Mouse (Mus musculus): ENCODE data around the gene Gm21964. TPM values are rescaled to one million over a fixed set of nuclear protein-coding genes. Genes with fewer than 3 reads are reported as not detected.

The Gm21964 gene
- polyA plus RNA-seq (2015; fragmentation: Nextera tagmentation; extraction: Ambion mirVana) = not detected in 2 replicates

- Histone ChIP-seq H3K4me1 (no peaks in the 10 kb centered on the region), H3K4me2 (no peak within 1 kb of the TSS), H3K4me3 (replicated peaks) (no peak within 1 kb of the TSS), H3K27me3 (no peaks in the 10 kb centered on the region), H3K27ac (no peak within 1 kb of the TSS), H3K9me3 (replicated peaks) (no peaks in the 10 kb centered on the region), H3K36me3 (no peaks in the 10 kb centered on the region), H3K9ac (no peak within 1 kb of the TSS)
- WGBS = 86% methylated on average over 12 of the region's 12 CpGs
- no peak for ATAC-seq (replicated peaks; ENCODE audit: low FRiP score)
Observed at GRCm38 (mm10) chr8:110100907-110101306, at the start of gene Gm21964. TSS of gene Gm21964 (plus strand) at chr8:110101207.

GRCm38 (mm10) chr8:110051208-110051607 is 49.8 kb upstream of the Gm21964 start:
- Histone ChIP-seq H3K9ac (no peak overlapping the region), H3K4me2 (no peak overlapping the region), H3K27ac (no peak overlapping the region), H3K4me1 (no peaks in the 10 kb centered on the region), H3K4me3 (replicated peaks) (no peak overlapping the region), H3K9me3 (replicated peaks) (no peaks in the 10 kb centered on the region), H3K36me3 (no peaks in the 10 kb centered on the region), H3K27me3 (no peaks in the 10 kb centered on the region; the same call in 1 of the 2 replicates)
- no peak for ATAC-seq (replicated peaks; ENCODE audit: low FRiP score)
- WGBS = 87% methylated on average over 6 of the region's 6 CpGs

GRCm38 (mm10) chr8:110058207-110058606 is 42.8 kb upstream of the Gm21964 start:
- no peak overlapping the region for H3K4me2 ChIP-seq
- no peak overlapping the region for H3K27ac ChIP-seq
- H3K9ac ChIP-seq = no peak overlapping the region
- no peaks in the 10 kb centered on the region; the same call in 1 of the 2 replicates for H3K27me3 ChIP-seq
- H3K9me3 ChIP-seq (replicated peaks) = no peaks in the 10 kb centered on the region
- no peak for ATAC-seq (replicated peaks; ENCODE audit: low FRiP score)
- H3K36me3 ChIP-seq = no peaks in the 10 kb centered on the region
- no peaks in the 10 kb centered on the region for H3K4me1 ChIP-seq
- no peak overlapping the region for H3K4me3 ChIP-seq (replicated peaks)
- WGBS = 69% methylated on average over 8 of the region's 8 CpGs

- Histone ChIP-seq H3K4me2 (no peak overlapping the region), H3K27me3 (no peaks in the 10 kb centered on the region), H3K9ac (no peak overlapping the region), H3K36me3 (no peaks in the 10 kb centered on the region), H3K4me1 (no peaks in the 10 kb centered on the region), H3K9me3 (replicated peaks) (no peaks in the 10 kb centered on the region), H3K27ac (no peak overlapping the region), H3K4me3 (replicated peaks) (no peak overlapping the region)
- 63% methylated on average over 9 of the region's 9 CpGs for WGBS
- no peak for ATAC-seq (replicated peaks; ENCODE audit: low FRiP score)
Observed at GRCm38 (mm10) chr8:110064161-110064560, 36.8 kb upstream of the Gm21964 start.

GRCm38 (mm10) chr8:110064606-110065365 is 36.2 kb upstream of the Gm21964 start:
- ATAC-seq (replicated peaks; ENCODE audit: low FRiP score) = no peak
- Histone ChIP-seq H3K27ac (no peak overlapping the region), H3K9ac (no peak overlapping the region), H3K4me1 (no peaks in the 10 kb centered on the region), H3K4me2 (no peak overlapping the region), H3K36me3 (no peaks in the 10 kb centered on the region), H3K9me3 (replicated peaks) (no peaks in the 10 kb centered on the region), H3K4me3 (replicated peaks) (no peak overlapping the region), H3K27me3 (no peaks in the 10 kb centered on the region)
- WGBS = 87% methylated on average over 18 of the region's 18 CpGs

GRCm38 (mm10) chr8:110065676-110066075 is 35.3 kb upstream of the Gm21964 start:
- 90% methylated on average over 4 of the region's 4 CpGs for WGBS
- Histone ChIP-seq H3K4me2 (no peak overlapping the region), H3K4me3 (replicated peaks) (no peak overlapping the region), H3K27ac (no peak overlapping the region), H3K9ac (no peak overlapping the region), H3K27me3 (no peaks in the 10 kb centered on the region; the same call in 1 of the 2 replicates), H3K9me3 (replicated peaks) (no peaks in the 10 kb centered on the region), H3K36me3 (no peaks in the 10 kb centered on the region), H3K4me1 (no peaks in the 10 kb centered on the region)
- no peak for ATAC-seq (replicated peaks; ENCODE audit: low FRiP score)

GRCm38 (mm10) chr8:110069706-110070105 is 31.3 kb upstream of the Gm21964 start:
- Histone ChIP-seq H3K9me3 (replicated peaks) (no peaks in the 10 kb centered on the region), H3K4me2 (no peak overlapping the region), H3K36me3 (no peaks in the 10 kb centered on the region), H3K27me3 (peaks cover 4% of the 10 kb centered on the region; the same call in 1 of the 2 replicates), H3K4me3 (replicated peaks) (no peak overlapping the region), H3K9ac (no peak overlapping the region), H3K27ac (no peak overlapping the region), H3K4me1 (no peaks in the 10 kb centered on the region)
- ATAC-seq (replicated peaks; ENCODE audit: low FRiP score) = no peak
- WGBS = 88% methylated on average over 4 of the region's 4 CpGs

GRCm38 (mm10) chr8:110071600-110071999 is 29.4 kb upstream of the Gm21964 start:
- H3K36me3 ChIP-seq = no peaks in the 10 kb centered on the region
- ATAC-seq (replicated peaks; ENCODE audit: low FRiP score) = no peak
- no peak overlapping the region for H3K9ac ChIP-seq
- H3K4me1 ChIP-seq = no peaks in the 10 kb centered on the region
- no peak overlapping the region for H3K27ac ChIP-seq
- no peak overlapping the region for H3K4me2 ChIP-seq
- H3K27me3 ChIP-seq = peaks cover 4% of the 10 kb centered on the region; the same call in 1 of the 2 replicates
- H3K9me3 ChIP-seq (replicated peaks) = no peaks in the 10 kb centered on the region
- 16% methylated on average over 9 of the region's 9 CpGs for WGBS
- no peak overlapping the region for H3K4me3 ChIP-seq (replicated peaks)

- Histone ChIP-seq H3K4me1 (peaks cover 3% of the 10 kb centered on the region; the same call in 1 of the 2 replicates), H3K27me3 (peaks cover 9% of the 10 kb centered on the region; the same call in 1 of the 2 replicates), H3K9ac (no peak overlapping the region), H3K4me3 (replicated peaks) (no peak overlapping the region), H3K27ac (no peak overlapping the region), H3K9me3 (replicated peaks) (no peaks in the 10 kb centered on the region), H3K4me2 (no peak overlapping the region), H3K36me3 (no peaks in the 10 kb centered on the region)
- 74% methylated on average over 8 of the region's 8 CpGs for WGBS
- no peak for ATAC-seq (replicated peaks; ENCODE audit: low FRiP score)
Observed at GRCm38 (mm10) chr8:110074496-110074895, 26.5 kb upstream of the Gm21964 start.

- ATAC-seq (replicated peaks; ENCODE audit: low FRiP score) = peak; percentile 93
- H3K4me1 ChIP-seq = peaks cover 11% of the 10 kb centered on the region
- 7% methylated on average over 54 of the region's 54 CpGs for WGBS
Observed at GRCm38 (mm10) chr8:110079282-110080221, 21.5 kb upstream of the Gm21964 start, which contains the start of gene Zfp612. TSS of gene Zfp612 (plus strand) at chr8:110079746.

GRCm38 (mm10) chr8:110082416-110083105 is 18.4 kb upstream of the Gm21964 start:
- no peak overlapping the region for H3K4me2 ChIP-seq
- H3K4me1 ChIP-seq = peaks cover 11% of the 10 kb centered on the region
- H3K27ac ChIP-seq = no peak overlapping the region
- H3K9me3 ChIP-seq (replicated peaks) = no peaks in the 10 kb centered on the region
- H3K4me3 ChIP-seq (replicated peaks) = no peak overlapping the region
- peaks cover 37% of the 10 kb centered on the region for H3K36me3 ChIP-seq
- ATAC-seq (replicated peaks; ENCODE audit: low FRiP score) = no peak
- 74% methylated on average over 11 of the region's 11 CpGs for WGBS
- 0 out of 2 replicates have a peak, but pooled peaks cover 5% of the 10 kb centered on the region for H3K27me3 ChIP-seq
- H3K9ac ChIP-seq = no peak overlapping the region

More at GRCm38 (mm10) chr8:110079282-110080221, 21.5 kb upstream of the Gm21964 start, which contains the start of gene Zfp612:
- peaks cover 11% of the 10 kb centered on the region; the same call in 1 of the 2 replicates for H3K36me3 ChIP-seq
- H3K4me2 ChIP-seq = peak within 1 kb of the TSS; percentile 85
- H3K27me3 ChIP-seq = 0 out of 2 replicates have a peak, but pooled peaks cover 5% of the 10 kb centered on the region
- no peaks in the 10 kb centered on the region for H3K9me3 ChIP-seq (replicated peaks)
- H3K4me3 ChIP-seq (replicated peaks) = peak within 1 kb of the TSS; percentile 68
- no peak within 1 kb of the TSS for H3K27ac ChIP-seq
- H3K9ac ChIP-seq = peak within 1 kb of the TSS; percentile 63
